Mouse (Mus musculus) CD4-positive, CD25-positive, alpha-beta regulatory T cell, adult 2 months (primary cell): ENCODE results near the gene Rnf180.

Source experiments
- DNase-seq: peaks from one replicate; pipeline ENCODE4 v3.0.0-alpha.2; 2012; ENCODE audit warnings: low read depth, low spot score

The Rnf180 gene

DNA sequence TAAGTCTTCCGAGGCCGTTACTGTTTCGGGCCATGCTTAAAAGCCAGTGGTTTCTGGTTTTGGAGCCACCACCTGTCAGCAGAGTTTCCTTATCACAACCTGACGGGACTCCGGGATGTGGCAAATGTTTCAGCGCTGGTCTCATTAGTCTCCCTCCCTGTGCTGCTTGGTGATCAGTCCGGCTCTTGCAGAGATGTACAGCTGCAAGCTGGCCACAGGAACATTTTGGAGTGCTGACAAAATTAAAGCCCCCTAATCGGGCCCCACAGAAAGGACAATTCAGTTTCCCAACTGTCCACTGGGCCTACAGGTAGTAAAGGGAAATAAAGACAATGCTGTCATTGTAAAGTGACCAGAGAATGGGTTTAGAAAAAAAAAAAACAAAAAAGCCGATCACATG is 44.4 kb downstream of the Rnf180 start:
- no peak for DNase-seq

DNA sequence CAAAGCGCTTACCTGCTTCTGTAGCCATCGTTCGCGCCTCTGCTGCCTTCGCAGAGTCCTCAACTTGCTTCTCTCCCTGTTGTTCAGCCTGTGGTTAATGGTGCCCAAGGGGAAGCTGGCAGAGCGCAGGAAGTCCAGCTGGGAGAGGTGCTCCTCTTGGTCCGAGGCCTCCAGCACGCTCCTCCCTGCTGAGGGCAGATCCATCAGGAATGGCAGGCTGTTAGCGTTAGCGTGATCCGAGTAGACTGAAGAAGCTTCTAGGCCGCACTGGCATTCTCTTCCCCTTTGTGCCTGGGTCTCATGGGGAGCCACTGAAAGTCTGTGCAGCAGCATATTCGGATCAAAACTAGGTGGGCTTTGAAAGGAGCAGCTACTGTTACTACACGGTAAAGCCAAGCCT is 45.0 kb downstream of the Rnf180 start:
- DNase-seq, result no peak

DNA sequence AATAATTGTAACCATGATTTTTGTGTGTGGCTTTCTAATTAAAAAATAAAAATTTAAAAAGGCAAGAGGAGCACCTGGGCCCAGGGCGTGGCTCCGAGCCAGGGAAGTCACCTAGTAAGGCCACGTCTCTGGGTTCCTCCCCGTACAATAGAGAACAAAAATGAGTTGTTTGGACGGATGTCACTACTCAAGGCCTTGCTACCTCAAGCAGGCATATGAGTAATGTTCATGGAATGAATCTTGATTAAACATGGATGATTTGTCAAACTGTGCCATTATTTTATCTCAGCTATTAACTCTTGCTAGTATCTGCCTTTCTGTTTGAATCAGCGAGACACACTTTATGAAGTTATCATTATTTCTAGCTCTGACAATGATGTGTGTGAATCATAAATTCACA is 46.9 kb downstream of the Rnf180 start:
- no peak for DNase-seq

DNA sequence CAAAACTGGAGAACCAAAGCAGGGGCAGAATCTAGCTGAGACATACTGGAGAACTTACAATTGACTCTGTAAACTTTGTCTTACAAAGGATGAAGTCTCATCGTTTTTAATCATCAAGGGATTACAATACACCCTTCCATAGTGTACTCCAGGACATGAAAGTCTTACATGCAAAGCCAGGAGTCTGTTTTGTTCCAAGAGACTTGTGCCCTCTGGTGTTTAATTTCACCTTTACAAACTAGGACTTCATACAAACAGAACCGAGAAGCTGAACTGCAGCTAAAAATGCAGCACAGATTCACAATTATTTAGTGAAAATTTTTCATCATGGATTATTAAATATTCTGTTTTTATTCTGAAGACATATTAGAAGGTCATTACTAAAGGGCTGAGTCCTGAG is 53.8 kb downstream of the Rnf180 start:
- DNase-seq, result no peak

DNA sequence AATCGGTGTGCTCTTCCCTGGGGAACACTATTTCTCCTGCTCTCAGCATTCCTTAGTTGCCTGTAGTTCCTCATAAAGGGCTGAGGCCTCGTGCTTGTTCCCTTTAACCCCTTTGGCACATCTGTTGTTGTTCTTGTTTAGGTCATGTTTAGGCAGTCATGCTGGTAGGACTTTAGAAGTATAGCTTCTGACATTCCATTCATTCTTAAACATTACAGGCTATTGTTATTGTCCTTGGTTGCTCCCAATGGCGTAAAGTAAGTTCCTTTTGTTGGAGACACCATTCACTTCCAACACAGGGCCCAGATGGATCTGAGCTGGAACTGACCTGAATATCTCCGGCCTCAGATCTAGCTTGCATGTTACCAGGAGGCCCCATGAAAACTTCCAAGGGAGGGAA is 67.5 kb downstream of the Rnf180 start:
- no peak for DNase-seq

DNA sequence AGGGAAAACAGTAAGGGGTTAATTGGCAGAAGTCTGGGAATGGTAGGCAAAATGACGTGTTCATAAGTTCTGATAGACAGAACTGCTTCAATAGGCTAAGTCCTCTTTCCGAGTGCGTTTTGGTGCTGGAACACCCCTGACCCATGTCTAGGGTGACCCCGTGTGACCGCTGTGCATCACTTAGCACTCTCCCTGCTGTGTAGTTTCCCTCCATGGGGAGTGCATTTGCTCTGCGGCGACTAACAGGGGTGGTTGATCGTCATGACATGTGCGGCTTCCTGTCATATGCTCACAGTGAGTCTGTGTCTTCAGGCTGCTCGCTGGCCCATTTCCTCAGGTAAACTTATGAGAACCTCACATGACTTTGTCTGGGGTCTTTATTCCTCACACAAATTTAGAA is 70.6 kb downstream of the Rnf180 start:
- no peak for DNase-seq

DNA sequence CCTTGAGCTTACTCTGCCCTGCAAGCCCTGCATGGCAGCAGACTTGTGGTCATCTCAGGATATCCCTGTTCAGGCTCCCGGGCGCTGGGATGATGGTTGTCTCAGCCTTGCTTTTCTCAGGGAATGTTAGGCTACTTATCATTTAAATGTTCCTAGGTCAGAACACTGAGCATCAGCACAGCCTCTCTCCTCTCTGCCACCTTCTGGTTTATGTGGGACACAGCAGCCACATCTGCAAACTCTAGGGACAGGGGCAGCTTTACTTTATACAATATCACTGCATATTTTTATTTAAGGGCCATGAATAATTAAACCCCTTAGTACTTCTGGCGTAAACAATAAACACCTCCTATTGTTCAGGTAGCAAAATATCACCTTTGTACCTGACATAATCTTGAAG is 71.5 kb downstream of the Rnf180 start:
- DNase-seq, result no peak

DNA sequence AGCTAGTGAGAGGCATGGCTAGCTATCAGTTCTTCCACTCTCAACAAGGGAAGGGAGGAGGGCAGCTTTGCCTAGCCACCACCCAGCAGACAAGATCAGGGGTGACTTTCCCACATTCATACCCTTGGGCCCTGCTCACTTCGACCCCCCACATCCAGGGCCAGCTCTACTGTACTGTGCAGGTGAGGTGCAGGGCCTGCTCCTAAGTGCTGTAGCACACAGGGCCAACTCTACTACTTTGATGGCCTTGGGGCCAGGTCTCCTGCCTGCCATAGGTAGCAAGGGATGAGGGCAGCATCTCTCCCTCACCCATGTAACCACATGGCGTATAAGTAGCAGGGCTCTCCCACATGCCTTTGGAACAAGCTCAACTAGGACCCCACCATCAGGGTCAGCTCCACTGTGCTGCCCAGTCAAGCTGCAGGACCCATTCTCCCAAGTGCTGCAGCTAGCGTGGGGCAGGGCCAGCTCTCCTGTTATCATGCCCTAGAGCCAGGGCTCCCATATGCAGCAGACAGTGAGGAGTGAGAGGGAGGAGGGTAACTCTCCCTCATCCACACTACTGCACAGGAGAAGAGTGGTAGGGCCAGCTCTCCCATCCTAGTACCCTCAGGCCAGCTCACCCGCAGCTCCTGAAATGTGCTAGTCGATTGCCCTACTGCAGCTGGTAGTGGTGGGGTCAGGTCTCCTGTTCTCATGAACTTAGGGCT is 72.4 kb downstream of the Rnf180 start:
- no peak for DNase-seq

DNA sequence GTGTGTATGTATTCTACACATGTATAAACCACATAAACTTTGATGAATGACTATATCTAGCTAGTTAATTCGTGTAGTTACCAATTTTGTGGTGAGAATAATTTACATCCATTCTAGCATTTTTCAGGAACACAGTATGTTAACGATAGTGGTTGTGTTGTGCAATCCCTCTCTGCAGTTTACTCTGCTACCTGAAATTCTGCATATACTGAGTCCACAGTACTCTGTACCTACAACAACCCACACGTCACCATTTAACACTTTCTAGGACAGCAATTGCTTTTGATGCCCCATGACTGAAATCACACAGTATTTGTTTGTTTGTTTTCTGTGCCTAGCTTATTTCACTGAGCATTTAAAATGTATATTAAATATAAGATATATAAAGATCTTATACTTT is 83.9 kb downstream of the Rnf180 start:
- DNase-seq, result no peak

DNA sequence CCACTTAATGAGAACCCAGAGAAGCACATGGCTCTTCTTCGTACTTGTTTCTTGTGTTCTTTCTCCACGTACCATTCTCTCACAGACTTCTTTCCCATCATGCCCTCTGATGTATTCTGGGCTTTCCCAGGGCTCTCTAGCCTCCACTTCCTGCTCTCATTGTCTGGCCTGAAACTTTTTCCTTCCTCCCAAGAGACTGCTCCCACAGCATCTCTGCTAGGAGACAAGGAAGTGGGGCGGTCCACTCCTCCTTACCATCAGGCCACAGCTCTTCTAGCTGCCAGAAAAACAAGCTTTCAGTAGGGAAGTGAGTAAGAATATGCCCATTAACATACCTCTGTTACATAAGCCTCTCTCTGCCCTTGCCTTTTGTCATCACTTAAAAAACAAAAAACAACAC is 90.8 kb downstream of the Rnf180 start:
- DNase-seq, result no peak

DNA sequence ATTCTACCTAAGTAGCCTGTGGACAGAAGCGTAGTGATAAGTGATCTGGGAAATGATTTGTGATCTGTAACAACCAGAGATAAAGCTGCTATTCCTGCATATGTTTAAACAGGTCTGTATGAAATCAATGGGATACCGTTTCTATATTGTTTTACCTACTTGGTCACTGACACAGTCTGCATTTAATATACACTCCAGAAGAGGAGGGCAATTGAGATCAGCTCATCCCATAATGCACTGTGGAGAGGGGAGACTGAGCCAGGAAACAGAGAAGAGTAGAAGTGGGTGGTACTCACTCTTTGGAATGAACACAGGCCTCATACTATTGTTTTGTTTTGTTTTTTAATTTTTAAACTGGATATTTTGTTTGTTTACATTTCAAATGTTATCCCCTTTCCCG is 96.0 kb downstream of the Rnf180 start:
- no peak for DNase-seq

DNA sequence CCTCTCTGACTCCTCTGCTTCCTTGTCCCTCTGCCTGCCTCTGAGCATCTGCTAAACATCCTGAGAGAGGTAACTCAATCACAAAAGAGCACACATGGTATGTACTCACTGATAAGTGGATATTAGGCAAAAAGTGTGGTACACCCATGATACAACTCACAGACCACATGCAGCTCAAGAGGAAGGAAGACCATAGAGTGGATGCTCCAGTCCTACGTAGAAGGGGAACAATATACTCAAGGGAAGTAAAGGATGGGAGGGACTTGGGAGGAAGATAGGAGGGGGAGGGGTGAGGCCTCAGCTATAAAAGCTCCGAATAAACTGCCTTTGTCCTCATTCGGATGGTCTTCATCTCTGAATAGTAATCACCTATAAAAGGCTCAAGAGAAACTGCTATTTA is 96.6 kb downstream of the Rnf180 start:
- no peak for DNase-seq

DNA sequence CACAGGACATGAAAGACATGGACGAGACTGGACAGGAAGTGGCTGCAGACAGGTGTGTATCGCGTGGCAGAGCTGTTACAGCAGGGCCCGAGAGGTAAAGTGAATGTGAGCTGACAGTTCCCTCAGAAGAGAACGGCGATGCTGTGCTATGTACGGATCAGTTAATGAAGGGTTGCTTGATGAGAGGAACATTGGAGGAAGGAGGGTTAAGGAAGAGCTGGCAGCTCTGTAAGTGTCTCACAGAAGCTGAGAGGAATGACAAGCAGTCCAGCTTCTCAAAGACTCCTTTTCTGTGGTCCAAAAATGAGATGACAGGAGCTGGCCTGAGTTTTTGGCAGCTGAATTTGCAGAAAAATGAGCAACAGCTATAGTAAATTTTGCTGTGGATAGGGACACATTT is 101.0 kb downstream of the Rnf180 start:
- no peak for DNase-seq

DNA sequence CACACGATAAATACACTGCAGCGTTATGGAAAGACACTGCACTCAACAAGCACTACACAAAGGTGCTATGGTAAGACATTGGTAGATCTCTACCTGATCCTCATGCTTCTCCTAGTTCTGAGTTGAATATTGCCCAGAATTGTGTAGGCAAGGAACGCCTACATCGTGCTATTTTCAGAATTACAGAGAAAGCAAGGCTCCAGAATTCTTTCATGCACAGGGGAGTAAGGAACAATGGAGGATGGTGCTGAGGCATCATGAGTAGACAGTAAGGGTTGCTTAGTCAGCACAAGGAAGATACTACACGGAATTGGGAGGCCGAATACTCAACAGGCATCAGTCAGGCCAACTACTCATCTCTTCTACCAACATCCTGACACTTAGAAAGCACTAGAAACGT is 105.9 kb downstream of the Rnf180 start:
- DNase-seq, result no peak

DNA sequence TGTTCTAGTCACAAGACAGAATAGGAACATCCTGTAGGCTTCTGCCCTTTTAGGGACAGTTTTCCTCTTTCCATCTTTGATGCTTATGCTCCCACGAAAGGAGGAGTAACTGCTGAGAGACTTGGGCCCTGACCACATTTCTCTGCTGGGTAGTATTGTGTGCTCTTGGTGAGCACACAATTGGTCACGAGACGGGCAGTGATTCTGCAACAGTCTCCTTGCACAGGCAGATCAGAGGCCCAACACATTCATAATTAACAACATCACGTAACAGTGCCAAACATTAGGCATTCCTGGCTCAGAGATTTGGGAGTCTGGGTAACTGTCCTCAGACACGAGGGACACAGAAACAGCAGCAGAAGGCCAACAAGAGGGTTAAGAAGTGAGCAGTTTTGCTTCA is 113.8 kb downstream of the Rnf180 start:
- DNase-seq, result no peak

DNA sequence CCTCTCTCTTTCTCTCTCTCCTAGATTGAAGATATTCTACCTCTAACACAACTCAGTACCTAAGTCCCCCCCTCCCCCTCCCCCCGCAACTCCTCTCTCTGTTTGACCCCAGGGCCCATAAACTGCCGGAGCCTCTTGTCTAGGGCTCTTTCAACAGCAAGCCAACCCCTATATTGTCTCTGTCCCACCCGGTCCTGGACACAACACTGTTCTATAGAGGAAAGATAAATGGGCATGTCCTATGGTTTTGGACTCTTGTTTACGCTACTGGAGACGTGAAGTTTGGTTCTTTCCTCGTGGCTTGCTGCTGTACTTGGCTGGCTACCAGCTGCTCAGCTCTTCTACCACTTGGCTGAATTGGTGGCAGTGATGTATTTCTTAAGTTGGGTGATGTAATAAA is 129.2 kb downstream of the Rnf180 start:
- DNase-seq, result no peak

DNA sequence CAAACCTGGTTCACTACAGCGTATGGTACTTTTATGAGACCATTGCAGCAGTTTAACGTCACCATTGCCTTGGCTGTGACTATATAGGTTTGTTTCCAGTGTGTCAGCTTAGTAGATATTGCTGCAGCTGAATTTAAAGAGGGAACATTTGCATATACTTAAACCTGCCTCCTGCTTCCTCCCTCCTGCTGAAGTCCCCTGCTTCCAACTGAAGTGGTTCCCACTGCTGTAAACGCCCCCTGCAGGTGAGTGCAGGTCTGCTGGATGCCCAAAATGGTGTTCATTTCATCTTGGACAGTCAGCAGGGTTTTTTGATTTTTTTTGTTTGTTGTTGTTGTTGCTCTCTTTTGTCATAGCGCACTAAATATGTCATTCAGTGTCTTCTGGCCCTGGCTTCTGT is 140.7 kb downstream of the Rnf180 start:
- peak; percentile 46 for DNase-seq

DNA sequence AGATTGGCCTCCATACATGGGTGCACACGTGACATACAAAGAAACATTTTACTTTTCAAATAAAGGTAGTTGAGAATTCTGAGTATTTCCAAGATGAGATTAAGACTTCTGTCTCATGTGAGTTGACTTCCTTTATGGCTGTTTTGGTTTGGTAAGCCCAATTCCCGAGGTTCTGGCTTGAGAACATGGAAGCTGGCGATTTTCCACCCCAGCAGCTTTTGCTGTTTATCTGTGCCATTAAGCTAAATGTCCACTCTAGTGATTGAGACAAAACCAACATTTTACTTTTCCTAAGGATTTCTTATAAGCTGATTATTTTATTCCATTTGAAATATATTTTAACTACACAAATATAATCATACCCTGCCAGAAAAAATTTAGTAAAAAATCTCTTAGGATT is 144.6 kb downstream of the Rnf180 start:
- DNase-seq, result no peak

DNA sequence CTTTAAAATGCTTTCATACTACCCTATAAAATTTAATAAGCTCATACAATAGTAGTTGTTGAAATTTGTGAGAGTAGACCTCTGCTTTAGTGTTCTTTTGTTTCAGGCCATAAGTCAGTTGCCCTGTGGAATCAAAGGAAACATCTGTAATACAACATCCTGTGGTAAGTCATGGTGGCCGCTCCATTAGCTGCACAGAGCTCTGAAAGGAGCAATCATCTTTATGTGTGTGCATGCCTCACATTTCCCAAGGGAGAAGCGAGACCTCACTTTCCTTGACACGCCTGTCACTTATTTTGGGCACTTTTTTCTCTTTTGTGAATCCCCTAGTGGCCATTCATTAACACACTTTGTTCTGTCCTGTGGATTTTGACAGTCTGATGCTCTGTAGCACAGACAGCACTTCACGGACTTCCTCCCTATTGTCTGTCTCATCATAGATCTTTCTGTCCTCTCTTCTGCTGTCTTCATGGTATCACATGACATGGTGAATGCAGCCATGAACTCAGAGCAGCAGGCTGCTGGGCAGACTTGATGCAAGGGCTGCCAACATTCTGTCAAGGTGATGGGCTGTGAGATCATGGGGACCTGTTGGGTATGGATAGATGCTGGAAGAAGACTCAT is 146.7 kb downstream of the Rnf180 start:
- no peak for DNase-seq

DNA sequence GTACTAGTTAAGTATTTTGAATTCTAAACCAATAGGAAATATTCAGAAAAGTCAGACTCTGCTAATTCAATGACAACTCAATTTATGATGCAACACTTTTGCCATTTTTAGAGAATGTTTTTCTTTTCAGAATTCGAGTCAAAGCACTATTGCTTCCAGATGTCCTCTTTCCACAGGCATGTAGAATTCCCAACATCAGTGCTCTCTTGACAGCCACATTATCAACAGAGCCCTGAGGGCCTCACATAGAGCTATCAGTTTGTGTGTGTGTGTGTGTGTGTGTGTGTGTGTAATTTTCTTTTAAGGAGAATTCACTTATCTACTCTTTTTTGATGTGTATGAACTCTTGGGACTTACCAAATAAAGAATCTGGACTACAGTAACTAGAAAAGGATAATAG is 147.8 kb downstream of the Rnf180 start:
- DNase-seq, result no peak

DNA sequence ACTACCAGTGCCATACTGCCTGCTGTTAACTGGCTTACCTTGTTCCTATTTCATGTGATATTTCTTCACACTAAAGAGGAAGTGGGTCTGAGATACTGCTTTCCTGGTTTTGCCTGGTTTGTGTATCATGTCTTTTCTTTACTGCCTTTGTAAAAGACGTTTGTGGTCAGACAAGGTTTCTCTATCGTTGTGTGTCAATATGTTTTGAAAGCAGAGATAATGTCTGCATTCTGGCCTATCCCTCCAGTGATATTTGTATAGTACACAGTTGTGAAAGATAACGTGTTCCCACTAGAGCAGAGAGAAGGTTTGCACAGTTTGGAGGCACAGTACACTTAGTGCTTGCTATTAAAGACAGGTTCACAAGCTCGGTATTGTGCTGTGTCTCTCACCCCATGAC is 154.7 kb downstream of the Rnf180 start:
- DNase-seq, result no peak

DNA sequence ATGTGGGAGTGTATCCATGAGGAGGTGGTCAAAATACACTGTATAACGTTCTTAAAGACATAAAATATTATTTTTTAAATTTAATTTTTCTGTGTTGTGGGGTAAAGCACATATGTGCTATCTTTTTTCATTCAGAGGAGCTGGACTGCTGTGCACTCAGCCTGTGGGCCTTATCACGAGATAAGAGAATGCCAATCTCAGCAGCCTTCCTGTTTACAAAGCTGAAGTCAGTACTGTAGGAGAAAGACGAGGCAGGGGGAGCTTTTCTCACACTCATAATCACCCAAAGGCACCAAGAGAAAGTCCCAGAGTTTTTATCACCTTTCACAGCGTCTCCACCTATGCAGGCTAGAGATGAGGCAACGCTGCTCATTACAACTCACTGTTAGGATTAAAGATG is 160.2 kb downstream of the Rnf180 start:
- DNase-seq, result no peak

DNA sequence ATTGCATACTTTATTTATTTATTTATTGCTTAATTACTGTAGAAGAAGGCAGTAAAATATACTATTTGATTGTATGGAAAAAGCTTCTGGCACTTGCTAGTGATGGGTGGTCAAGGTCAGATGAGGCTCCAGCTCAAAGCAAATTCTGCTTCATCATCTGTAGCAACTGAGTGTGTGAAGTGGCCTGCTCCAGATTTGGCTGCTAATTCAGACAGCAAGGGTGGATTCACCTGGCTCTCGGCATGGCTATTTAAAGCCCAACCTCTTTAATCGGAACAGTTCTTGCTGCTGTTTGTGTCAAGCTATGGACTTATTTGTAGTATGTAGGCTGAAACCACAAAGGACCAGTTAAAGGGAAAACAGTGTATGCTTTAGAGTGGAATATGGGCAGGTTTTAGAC is 161.8 kb downstream of the Rnf180 start:
- DNase-seq, result no peak

DNA sequence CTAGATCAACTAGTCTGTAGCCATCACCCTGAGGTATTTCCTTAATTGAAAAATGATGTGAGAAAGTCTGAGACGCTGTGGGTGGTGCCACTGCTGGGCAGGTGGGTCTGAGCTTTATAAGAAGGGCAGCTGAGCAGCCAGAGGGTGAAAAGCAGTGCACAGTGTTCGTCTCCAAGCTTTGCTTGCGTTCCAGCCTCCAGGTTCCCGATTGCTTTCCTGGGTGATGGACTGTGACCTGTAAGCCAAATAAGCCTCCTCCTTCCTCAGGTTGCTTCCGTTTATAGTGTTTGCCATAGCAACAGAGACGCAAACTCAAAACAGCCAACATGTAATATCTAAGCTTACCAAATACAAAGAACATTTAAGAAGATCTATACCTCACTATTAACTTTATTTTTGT is 162.2 kb downstream of the Rnf180 start:
- no peak for DNase-seq
